Mouse (Mus musculus): Measurements from ENCODE around the gene Orc2. TPM values are rescaled to one million over a fixed set of nuclear protein-coding genes. Genes with fewer than 3 reads are reported as not detected.
A peak's percentile ranks its signal among the peaks of the same experiment; 100 is the strongest.

Orc2 gene
- total RNA-seq, 2 experiments from 2014 or later = 9.3 to 9.6 TPM

DNA sequence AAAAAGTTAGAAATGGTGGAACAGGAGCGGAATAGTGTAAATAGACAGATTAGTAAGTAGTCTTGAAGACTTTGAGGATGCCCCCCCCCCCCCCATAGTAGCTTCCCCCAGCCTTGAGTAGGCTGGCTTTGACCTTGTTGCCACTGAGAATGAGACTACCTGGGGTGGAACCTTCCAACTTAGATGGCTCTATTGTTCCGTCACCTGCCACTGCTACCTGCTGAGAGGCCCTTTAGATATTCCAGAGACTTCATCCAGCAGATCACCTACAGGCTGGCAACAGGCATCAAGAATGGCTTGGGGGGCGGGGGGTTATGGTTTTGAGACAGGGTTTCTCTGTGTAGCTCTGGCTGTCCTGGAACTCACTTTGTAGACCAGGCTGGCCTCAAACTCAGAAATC lies 80.4 kb downstream of the Orc2 start:
- no peak for DNase-seq (ENCODE audit: low spot score)
- intact Hi-C loops (cut with DNase I) = no loop called here

DNA sequence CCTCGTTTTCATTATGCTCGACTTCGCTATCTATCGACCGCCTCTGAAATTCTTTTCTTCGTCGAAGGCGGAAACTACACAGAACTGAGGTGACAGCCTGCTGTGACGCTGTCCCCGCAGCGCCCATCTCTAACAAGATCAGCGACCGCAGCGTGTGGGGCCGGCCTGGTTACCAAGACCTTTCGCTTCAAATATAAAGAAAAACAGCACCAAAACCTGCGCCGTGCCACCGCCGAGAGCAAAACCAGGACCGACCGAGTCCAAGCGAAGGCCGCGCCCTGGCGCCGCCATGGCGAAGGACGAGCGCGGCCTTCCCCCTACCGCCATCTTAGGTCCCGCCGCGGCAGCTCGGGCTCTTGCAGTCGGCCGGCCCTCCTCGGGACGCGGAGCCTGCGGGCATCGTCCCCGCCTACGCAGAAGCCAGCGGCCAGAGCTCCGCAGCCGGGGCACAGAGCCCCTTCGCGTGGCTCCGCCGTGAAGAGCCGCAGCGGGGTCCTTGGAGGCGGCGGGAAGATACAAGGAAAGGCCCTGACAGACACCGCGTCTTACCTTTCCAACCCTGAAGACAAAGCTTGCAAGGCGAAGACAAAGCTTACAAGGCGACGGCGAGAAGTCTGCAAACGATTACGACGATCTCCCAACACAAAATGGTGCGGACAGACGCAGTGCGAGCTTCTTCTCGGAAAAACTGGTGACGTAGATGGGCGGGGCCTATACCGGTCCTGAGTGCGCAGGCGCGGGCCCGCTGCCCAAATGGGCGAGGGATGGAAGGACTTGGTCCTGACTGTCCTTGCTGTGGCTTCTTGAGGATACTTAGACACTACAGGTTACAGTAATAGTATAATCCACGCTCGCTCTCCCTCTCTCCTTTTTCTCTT lies 81.3 kb downstream of the Orc2 start, which contains the start of gene Clk1:
TSS of gene Clk1 (minus strand) at position 696 of the 878 bp plus-strand sequence.
- DNase-seq (ENCODE audit: low spot score) = peak; percentile 97
- intact Hi-C loops (cut with DNase I) = loop anchor here (2.0 kb wide), 1 partner anchor 27 kb away; no protein-coding TSS in a partner anchor

DNA sequence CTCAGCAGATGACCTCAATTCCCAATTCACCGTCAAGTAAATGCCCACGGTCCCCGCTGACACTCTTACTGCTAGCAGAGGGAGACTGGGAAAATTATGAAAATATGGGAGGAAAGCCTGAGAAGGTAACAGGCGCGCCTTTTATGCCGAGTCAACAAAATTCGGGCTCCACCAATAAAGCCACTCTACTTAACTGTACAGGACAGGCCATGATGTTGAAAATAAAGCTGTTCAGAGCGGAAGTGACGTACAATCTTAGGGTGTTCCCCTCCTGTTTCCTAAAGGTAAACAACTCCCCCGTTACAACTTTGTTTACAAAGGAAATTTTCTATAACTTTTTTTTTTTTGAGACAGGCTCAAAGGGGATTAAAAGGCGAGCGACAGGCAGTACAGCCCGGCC lies 82.0 kb downstream of the Orc2 start:
- DNase-seq (ENCODE audit: low spot score) = no peak
- intact Hi-C loops (cut with DNase I) = loop anchor here (2.0 kb wide), 1 partner anchor 26 kb away; no protein-coding TSS in a partner anchor

GRCm38 (mm10) chr1:58420961-58421360 lies 83.9 kb downstream of the Orc2 start:
- intact Hi-C loops (cut with DNase I) = no loop called here
- DNase-seq (ENCODE audit: low spot score) = no peak

GRCm38 (mm10) chr1:58420032-58420431 lies 84.9 kb downstream of the Orc2 start:
- intact Hi-C loops (cut with DNase I) = no loop called here

DNA sequence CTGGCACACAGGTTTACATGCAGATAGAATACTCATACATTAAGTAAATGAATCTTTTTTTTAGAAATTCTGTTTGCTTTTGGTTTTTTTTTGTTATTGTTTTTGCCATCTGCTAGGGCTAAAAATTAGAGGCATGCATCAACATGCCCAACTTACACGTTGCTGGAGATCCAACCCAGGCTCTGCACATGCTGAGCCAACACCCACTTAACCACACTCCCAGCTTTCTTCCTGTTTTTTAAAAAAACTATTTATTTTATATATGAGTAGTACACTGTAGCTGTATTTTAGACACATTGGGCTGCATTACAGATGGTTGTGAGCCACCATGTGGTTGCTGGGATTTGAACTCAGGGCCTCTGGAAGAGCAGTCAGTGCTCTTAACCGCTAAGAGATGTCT lies 88.9 kb downstream of the Orc2 start:
- DNase-seq (ENCODE audit: low spot score) = no peak
- intact Hi-C loops (cut with DNase I) = no loop called here

More at GRCm38 (mm10) chr1:58420032-58420431, 84.9 kb downstream of the Orc2 start:
- DNase-seq (ENCODE audit: low spot score) = no peak

DNA sequence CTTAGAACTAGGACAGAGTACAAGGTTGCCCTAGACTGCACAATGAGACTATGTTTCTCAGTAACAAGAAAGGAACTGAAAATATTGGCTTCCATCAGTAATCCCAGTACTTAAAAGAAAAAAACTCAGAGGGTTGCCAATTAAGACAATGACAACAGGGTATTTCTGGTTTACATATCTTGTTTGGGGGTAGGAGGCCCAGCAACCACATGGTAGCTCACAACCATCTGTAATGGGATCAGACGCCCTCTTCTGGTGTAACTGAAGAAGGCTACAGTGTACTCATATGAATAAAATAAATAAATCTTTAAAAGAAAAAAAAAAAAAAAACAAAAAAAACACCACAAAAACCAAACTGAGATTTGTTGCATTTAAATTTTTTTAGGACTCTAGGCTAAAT lies 89.5 kb downstream of the Orc2 start:
- intact Hi-C loops (cut with DNase I) = no loop called here
- no peak for DNase-seq (ENCODE audit: low spot score)

Other genes with a start within 250 kb of the Orc2 start
- not detected for gene Aox2, start 226.8 kb downstream of the Orc2 start, total RNA-seq (2021)
- gene Bzw1, start 112.2 kb downstream of the Orc2 start, total RNA-seq (2021) = 10 to 100 TPM; 62.7 to 75.9 TPM
- gene Clk1, start 81.0 kb downstream of the Orc2 start, total RNA-seq (2021) = 10 to 100 TPM; 53.1 to 59.9 TPM
- 10 to 100 TPM; 12.1 to 14.2 TPM for gene Nif3l1, start 60.0 kb downstream of the Orc2 start, total RNA-seq (2021)
- gene Ppil3, start 59.6 kb downstream of the Orc2 start, total RNA-seq (2021) = 10 to 100 TPM; 17.5 to 19.3 TPM
- gene Fam126b, start 81.2 kb upstream of the Orc2 start, total RNA-seq (2021) = 10 to 100 TPM; 12.5 to 18.1 TPM
- 100 to 1,000 TPM; 283 to 313 TPM for gene Ndufb3, start 81.3 kb upstream of the Orc2 start, total RNA-seq (2021)
- gene Als2cr12, start 190.9 kb upstream of the Orc2 start, total RNA-seq (2021) = not detected
- gene Cflar, start 206.4 kb upstream of the Orc2 start, total RNA-seq (2021) = 10 to 100 TPM; 52.1 to 59.3 TPM

All from heart, postnatal 25 days (tissue).